24 mouse cellular contexts compared by ENCODE assay signal in genomic region chr2:25124411-25124810, GRCm38 (mm10). TPM values are rescaled to one million over a fixed set of nuclear protein-coding genes. Genes with fewer than 3 reads are reported as not detected.
DNase-seq lines count a peak whose midpoint lies in the region; ATAC-seq lines count a peak whose summit lies in the region.
"Had no signal": no experiment of that assay in that cellular context is flagged by ENCODE, and none has a peak within 500 bp of the region (broad histone marks: within the 10 kb centered on the region; RNA-seq: fewer than 3 reads in every experiment).

No protein-coding gene starts in this region.

- H3K9ac ChIP-seq in hindbrain, embryonic 16.5 days (ENCODE audit: low read depth, low read length), result no peak overlapping the region
- no peak overlapping the region for H3K9ac ChIP-seq in neural tube, embryonic 11.5 days (ENCODE audit: low read length)
- H3K9ac ChIP-seq in neural tube, embryonic 15.5 days (replicated peaks), result no peak overlapping the region
- H3K9ac ChIP-seq: liver, postnatal 0 days had no signal

- H3K4me2 ChIP-seq in hindbrain, embryonic 16.5 days (ENCODE audit: low read length), result no peak overlapping the region
- H3K4me2 ChIP-seq in neural tube, embryonic 11.5 days (ENCODE audit: low read depth), result no peak overlapping the region
- H3K4me2 ChIP-seq in neural tube, embryonic 15.5 days, result no peak overlapping the region

- peaks cover 19% of the 10 kb centered on the region for H3K27me3 ChIP-seq in hindbrain, embryonic 10.5 days (ENCODE audit: insufficient read depth, poor library complexity, severe bottlenecking)
- H3K27me3 ChIP-seq in hindbrain, embryonic 16.5 days (replicated peaks; ENCODE audit: control insufficient read depth, insufficient read depth, low read length), result no peaks in the 10 kb centered on the region
- H3K27me3 ChIP-seq in neural tube, embryonic 11.5 days (ENCODE audit: control insufficient read depth, insufficient read depth, low read length), result no peaks in the 10 kb centered on the region
- H3K27me3 ChIP-seq in neural tube, embryonic 15.5 days (replicated peaks), result no peaks in the 10 kb centered on the region

- H3K4me3 ChIP-seq in hindbrain, embryonic 10.5 days, result no peak overlapping the region
- no peak overlapping the region for H3K4me3 ChIP-seq in hindbrain, embryonic 16.5 days (ENCODE audit: low read length)
- H3K4me3 ChIP-seq in neural tube, embryonic 11.5 days (ENCODE audit: low read depth, low read length), result no peak overlapping the region
- H3K4me3 ChIP-seq in neural tube, embryonic 15.5 days (replicated peaks), result no peak overlapping the region
- H3K4me3 ChIP-seq: erythroblast, embryonic 14.5 days; heart, adult 2 months had no signal

- no peak for DNase-seq in hindbrain, embryonic 10.5 days (ENCODE audit: low spot score)
- DNase-seq in neural tube, embryonic 11.5 days (ENCODE audit: low spot score), result no peak
- DNase-seq in Muller cell, postnatal 12 days (ENCODE audit: inconsistent ontology term), result peak; percentile 32
- DNase-seq in adrenal gland, adult (ENCODE audit: inconsistent age in 2 of 2, low spot score in 1 of 2), result no peak
- DNase-seq in layer of hippocampus, postnatal 36 days, result no peak
- DNase-seq: adrenal gland, postnatal 25 days; cerebellum, adult 18-20 months; gastrocnemius, postnatal 14 days; heart, adult 2 months; heart, postnatal 10 days; kidney, postnatal 4 days; liver; liver, postnatal 0 days; lung, postnatal 14 days had no signal

- no peak for ATAC-seq in hindbrain, embryonic 16.5 days
- ATAC-seq in neural tube, embryonic 11.5 days (ENCODE audit: insufficient read depth, low FRiP score, low TSS enrichment), result no peak
- no peak for ATAC-seq in neural tube, embryonic 15.5 days (ENCODE audit: low FRiP score)
- ATAC-seq: CD4-positive, CD25-positive, alpha-beta regulatory T cell, adult 4 months; inflammation-experienced regulatory T-cells, adult 6 months had no signal

- no peaks in the 10 kb centered on the region for H3K36me3 ChIP-seq in hindbrain, embryonic 10.5 days
- H3K36me3 ChIP-seq in hindbrain, embryonic 16.5 days (ENCODE audit: control insufficient read depth, insufficient read depth, low read length), result no peaks in the 10 kb centered on the region
- no peaks in the 10 kb centered on the region for H3K36me3 ChIP-seq in neural tube, embryonic 11.5 days (ENCODE audit: control insufficient read depth, insufficient read depth, low read length)
- H3K36me3 ChIP-seq in neural tube, embryonic 15.5 days, result no peaks in the 10 kb centered on the region

- H3K27ac ChIP-seq in hindbrain, embryonic 10.5 days, result peak overlapping the region; percentile 95
- no peak overlapping the region for H3K27ac ChIP-seq in hindbrain, embryonic 16.5 days (ENCODE audit: low read depth, low read length)
- H3K27ac ChIP-seq in neural tube, embryonic 11.5 days (ENCODE audit: low read depth, low read length), result peak overlapping the region; percentile 99
- no peak overlapping the region for H3K27ac ChIP-seq in neural tube, embryonic 15.5 days (replicated peaks)
- H3K27ac ChIP-seq: heart, adult 2 months had no signal

- WGBS in hindbrain, embryonic 10.5 days, result 76% methylated on average over 3 of the region's 3 CpGs
- 63% methylated on average over 3 of the region's 3 CpGs for WGBS in hindbrain, embryonic 16.5 days
- WGBS in neural tube, embryonic 11.5 days, result 64% methylated on average over 3 of the region's 3 CpGs
- 62% methylated on average over 3 of the region's 3 CpGs for WGBS in neural tube, embryonic 15.5 days

- no peaks in the 10 kb centered on the region for H3K9me3 ChIP-seq in hindbrain, embryonic 10.5 days
- H3K9me3 ChIP-seq in hindbrain, embryonic 16.5 days (ENCODE audit: control insufficient read depth, low read length), result no peaks in the 10 kb centered on the region
- H3K9me3 ChIP-seq in neural tube, embryonic 11.5 days (ENCODE audit: control insufficient read depth, low read length), result no peaks in the 10 kb centered on the region
- no peaks in the 10 kb centered on the region for H3K9me3 ChIP-seq in neural tube, embryonic 15.5 days (replicated peaks)

- peaks cover 64% of the 10 kb centered on the region for H3K4me1 ChIP-seq in hindbrain, embryonic 10.5 days (replicated peaks)
- peaks cover 13% of the 10 kb centered on the region for H3K4me1 ChIP-seq in hindbrain, embryonic 16.5 days (ENCODE audit: control insufficient read depth, insufficient read depth, low read depth, low read length)
- H3K4me1 ChIP-seq in neural tube, embryonic 11.5 days (ENCODE audit: control insufficient read depth, insufficient read depth, low read length), result peaks cover 27% of the 10 kb centered on the region
- peaks cover 38% of the 10 kb centered on the region for H3K4me1 ChIP-seq in neural tube, embryonic 15.5 days

RNA-seq across cellular contexts. Expression of gene Noxa1, which starts 29.5 kb away (rescaled TPM):
- 0.22 and 0.38 TPM in 2 replicates for polyA plus RNA-seq in hindbrain, embryonic 10.5 days (2016; fragmentation: Nextera tagmentation; extraction: Ambion mirVana)
- not detected in 2 replicates for polyA plus RNA-seq in hindbrain, embryonic 16.5 days (2015; fragmentation: Nextera tagmentation; extraction: Ambion mirVana)
- polyA plus RNA-seq in neural tube, embryonic 11.5 days (2014; fragmentation: Nextera tagmentation; extraction: Ambion mirVana), result 0.29 TPM in 1 of 2 replicates, not detected in the other
- polyA plus RNA-seq in neural tube, embryonic 15.5 days (2015; fragmentation: Nextera tagmentation; extraction: Ambion mirVana), result 0.52 TPM in 1 of 2 replicates, not detected in the other
- not detected for total RNA-seq in layer of hippocampus, postnatal 36 days (2021)
- total RNA-seq: adrenal gland, postnatal 25 days; gastrocnemius, postnatal 14 days; heart, adult 2 months; heart, postnatal 10 days; layer of hippocampus, postnatal 25 days; left cerebral cortex, postnatal 25 days; neutrophil, adult 5-6 weeks had no signal
- polyA plus RNA-seq: embryonic facial prominence, embryonic 11.5 days; heart, adult 2 months had no signal

RNA-seq across cellular contexts. Expression of gene Entpd8, which starts 44.3 kb away (rescaled TPM):
- not detected in 2 replicates for polyA plus RNA-seq in hindbrain, embryonic 10.5 days (2016; fragmentation: Nextera tagmentation; extraction: Ambion mirVana)
- polyA plus RNA-seq in hindbrain, embryonic 16.5 days (2015; fragmentation: Nextera tagmentation; extraction: Ambion mirVana), result not detected in 2 replicates
- not detected in 2 replicates for polyA plus RNA-seq in neural tube, embryonic 11.5 days (2014; fragmentation: Nextera tagmentation; extraction: Ambion mirVana)
- 0.43 TPM in 1 of 2 replicates, not detected in the other for polyA plus RNA-seq in neural tube, embryonic 15.5 days (2015; fragmentation: Nextera tagmentation; extraction: Ambion mirVana)
- total RNA-seq in layer of hippocampus, postnatal 36 days (2021), result not detected
- total RNA-seq: adrenal gland, postnatal 25 days; gastrocnemius, postnatal 14 days; heart, adult 2 months; heart, postnatal 10 days; layer of hippocampus, postnatal 25 days; left cerebral cortex, postnatal 25 days; MEL; neutrophil, adult 5-6 weeks had no signal
- polyA plus RNA-seq: embryonic facial prominence, embryonic 11.5 days; heart, adult 2 months had no signal

RNA-seq across cellular contexts. Expression of gene Nrarp, which starts 56.1 kb away (rescaled TPM):
- 77.4 and 108 TPM in 2 replicates for polyA plus RNA-seq in hindbrain, embryonic 10.5 days (2016; fragmentation: Nextera tagmentation; extraction: Ambion mirVana)
- 13.6 and 16.3 TPM in 2 replicates for polyA plus RNA-seq in hindbrain, embryonic 16.5 days (2015; fragmentation: Nextera tagmentation; extraction: Ambion mirVana)
- 53.7 and 57.8 TPM in 2 replicates for polyA plus RNA-seq in neural tube, embryonic 11.5 days (2014; fragmentation: Nextera tagmentation; extraction: Ambion mirVana)
- 15.0 and 16.8 TPM in 2 replicates for polyA plus RNA-seq in neural tube, embryonic 15.5 days (2015; fragmentation: Nextera tagmentation; extraction: Ambion mirVana)
- 10 to 100 TPM; 21.3 to 21.5 TPM for total RNA-seq in layer of hippocampus, postnatal 36 days (2021)

Comparison
In these comparisons a context has a peak if more than half of its experiments do, and no peak if none do; other contexts are left out.
1. H3K27ac ChIP-seq: peak in hindbrain, embryonic 10.5 days (single experiment) and neural tube, embryonic 11.5 days (single experiment); none in hindbrain, embryonic 16.5 days (single experiment) and neural tube, embryonic 15.5 days (single experiment).